Mouse (Mus musculus) kidney, adult 18-20 months (tissue): Measurements from ENCODE around the gene Hemgn.

Experiments used
- DNase-seq: peaks from one replicate; pipeline ENCODE4 v3.0.0; 2021

The Hemgn gene

DNA sequence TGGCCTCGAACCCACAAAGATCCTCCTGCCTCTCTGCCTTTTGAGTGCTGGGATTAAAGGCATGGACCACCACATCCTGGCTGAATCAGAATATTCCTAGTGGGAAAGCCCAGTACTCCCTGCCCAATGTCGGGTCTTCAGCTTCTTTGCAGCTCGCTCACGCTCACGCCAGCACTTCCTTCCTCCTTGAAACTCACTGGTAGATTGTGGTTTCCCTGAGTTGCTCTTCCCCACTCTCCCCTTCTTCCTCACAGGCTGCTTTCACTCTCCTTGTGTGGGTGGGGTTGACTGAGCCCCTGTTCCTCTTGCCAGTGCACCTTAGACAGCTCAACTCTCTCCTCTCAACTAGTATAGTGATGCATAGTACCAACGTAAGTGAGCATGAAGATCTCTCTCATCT lies 1.8 kb downstream of the Hemgn start:
- DNase-seq = no peak

DNA sequence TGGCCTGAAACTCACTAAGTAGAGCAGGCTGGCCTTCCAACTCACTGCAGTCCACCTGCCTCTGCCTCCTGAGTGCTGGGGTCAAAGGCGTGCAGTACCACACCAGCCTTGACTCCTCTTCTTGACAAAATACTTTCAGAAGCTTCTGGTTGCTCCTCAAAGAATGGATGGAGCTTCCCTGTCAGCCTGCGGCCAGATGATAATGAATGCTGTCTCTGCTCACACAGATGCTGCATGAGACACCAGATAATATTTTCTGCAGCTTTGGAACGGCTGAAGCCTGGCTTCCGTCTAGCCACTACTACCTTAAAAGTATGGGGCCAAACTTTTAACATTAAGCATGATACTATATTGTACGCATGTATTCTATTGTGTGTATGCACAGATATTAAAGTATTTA lies 2.6 kb downstream of the Hemgn start:
- no peak for DNase-seq

DNA sequence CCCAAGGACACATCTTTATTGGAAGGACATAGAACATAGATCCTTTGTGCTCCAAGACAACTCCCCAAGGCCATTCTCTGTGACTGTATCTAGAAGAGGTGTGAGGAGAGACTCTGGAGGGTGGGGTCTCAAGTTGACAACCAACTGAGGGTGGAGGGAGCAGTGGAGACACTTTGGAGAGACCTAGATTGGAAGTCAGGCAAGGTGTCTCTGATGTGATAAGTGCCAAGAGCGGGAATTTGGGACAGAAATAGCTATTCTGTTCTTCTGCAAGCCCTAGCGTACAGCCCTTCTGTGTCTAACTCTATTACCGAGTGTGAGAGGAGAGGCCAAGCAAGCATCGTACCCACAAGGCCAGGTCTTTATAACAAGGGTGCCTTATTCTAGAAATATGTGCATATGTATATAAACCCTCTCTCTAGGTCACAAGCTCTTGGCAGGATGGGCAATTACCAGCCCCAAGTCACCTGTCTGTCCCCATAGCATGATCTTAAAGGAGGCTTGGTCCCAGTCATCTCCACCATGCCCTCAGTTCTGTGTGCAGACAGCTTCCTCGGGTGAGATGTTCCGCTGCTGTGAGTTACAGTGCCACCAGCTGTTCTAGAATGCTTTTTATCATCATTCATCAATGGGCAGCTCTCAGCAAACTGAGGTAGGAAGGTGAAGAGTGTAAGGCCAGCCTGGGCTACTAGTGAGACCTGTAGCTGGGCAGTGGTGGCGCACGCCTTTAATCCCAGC lies 6.2 kb downstream of the Hemgn start:
- no peak for DNase-seq

DNA sequence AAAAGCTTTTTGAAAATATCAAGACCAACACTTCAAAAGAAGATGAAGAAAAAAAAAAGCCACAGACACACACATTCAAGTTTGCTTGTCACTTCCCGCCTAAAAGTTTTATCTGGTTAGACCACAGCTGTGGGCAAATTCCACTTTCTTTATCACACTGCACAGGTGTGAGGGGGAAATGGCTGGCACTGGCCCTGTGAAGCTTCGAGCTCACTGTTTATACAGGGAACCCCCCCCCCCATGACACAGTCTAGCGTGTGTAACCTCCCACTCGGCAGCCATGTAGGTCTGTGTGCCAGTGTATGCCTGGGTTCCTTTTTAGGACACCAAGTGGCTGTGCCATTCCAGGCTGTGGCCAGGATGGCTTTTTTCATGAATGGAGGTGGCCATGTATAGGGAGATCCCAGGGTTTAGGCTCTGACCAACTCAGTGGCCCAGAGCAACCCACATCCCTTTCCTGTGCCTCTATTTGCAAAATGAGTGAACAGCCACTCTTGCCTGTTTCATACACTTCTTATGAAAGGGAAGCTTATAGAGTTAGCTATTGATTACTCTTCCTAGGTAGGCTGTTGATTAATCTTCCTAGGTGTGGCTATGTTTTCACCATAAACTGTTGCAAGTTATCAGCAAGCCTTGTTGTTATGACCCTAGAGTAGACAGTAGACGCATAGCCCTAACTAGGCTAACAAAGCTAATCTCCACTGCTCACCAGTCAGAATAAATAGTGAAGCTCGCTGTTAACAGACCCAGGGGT lies 9.1 kb downstream of the Hemgn start:
- no peak for DNase-seq

DNA sequence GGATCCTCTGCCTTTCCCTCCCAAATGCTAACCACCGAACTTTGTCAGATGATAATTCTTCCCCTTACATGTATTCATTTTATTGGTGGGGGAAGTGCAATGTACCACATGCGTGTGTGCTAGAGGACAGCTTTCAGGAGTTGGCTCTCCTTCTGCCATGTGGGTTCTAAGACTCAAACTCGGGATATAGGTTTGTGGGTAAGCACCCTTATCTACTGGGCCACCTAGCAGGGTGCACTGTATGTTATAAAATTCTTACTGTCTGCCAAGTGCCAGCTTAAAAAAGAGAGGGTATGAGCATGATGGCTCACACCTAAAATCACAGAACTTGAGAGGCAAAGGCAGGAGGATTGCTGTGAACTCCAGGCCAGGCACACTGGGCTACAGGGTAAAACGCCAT lies 14.5 kb downstream of the Hemgn start:
- no peak for DNase-seq

DNA sequence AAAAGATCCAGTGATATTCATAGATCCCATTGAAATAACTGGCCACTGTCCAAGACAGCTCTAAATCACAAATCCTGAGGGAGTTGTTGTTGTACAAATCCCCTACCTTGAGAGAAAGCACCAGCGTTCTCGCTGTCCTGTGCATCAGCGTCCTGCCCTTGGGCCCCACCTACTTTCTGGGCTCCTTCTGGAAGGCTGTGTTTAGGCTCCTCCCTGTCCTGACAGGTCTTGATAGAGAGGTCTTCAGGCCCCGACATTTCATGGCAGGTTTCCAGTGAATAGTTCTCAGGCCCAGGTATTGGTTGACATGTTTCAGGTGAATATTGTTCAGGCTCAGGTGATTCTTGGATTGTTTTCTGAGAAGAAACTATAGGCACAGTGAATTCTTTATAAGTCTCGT lies 17.6 kb downstream of the Hemgn start:
- DNase-seq = no peak

DNA sequence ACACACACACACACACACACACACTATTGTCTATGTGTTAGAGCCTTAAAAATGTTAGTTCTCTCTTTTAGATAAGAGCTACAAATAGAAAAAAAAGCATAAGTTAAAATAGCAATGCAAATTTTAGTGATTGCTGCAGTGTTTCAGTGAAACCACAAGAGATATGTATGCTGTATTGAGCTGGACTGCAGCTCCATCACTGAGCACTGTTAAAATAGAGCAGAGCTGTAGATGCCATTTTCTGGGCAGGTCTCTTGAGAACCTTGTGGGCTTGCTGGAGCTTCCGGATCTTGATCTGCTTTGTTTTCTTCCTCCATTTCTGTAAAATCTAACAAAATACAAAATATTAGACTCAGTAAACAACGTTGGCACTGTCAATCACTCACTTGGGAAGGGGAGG lies 18.9 kb downstream of the Hemgn start:
- no peak for DNase-seq

DNA sequence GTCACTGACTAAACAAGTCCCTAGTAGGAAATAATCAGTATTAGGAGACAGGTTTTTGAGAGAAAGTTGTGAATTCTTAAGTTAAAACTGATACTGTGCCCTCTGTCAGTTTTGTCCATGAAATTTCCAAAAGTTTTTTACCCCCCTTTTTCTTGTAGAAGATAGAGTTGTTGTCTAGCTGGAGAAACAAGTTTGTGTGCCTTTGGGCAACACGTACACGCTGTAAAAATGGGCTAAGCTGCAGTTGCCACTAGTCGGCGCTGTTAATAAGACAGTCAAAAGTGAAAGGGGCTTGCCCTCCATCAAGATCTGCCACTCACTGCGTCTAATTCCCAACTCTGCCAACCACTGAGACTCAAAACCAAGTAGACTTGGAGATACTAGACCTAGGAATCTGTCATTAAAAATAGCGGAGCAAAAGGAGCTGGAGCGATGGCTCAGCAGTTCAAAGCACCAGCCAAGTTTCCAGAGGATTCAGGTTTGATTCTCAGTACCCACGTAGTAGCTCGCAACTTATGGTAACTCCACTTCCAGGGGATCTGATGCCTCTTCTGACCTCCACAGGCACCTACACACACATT lies 22.8 kb downstream of the Hemgn start:
- peak; percentile 81 for DNase-seq

DNA sequence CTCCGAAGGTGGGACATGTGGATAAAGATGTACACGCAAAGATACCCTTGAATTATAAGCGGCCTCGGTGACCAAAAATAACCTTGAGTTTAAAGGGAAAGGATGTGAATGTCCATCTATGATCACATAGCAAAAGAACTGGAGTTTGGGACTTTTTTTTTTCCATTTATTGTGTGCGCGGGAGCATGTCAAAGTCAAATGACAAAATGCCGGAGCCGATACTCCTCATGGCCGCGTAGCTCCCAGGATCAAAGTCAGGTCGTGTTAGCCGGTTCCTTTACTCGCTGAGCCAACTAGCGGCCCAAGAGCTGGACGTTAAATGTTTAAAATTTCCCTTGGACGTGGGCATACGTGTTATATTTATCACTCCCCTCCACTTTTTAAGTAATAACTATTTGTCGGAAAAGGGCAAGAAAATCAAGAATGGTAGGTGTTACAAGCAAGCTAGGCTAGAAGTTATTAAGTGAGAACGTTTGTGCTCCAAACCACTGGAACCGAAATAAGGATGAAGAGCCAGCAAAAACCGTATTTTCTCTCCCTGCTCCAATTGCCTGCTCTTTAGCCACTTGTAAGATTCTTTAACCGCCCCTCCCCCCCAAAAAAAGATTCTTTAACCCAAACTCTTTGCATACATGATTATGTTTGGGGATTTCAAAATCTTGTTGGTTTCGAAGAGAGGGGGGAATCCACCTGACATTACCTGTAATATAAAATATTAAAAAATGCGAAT lies 23.5 kb downstream of the Hemgn start:
- no peak for DNase-seq

DNA sequence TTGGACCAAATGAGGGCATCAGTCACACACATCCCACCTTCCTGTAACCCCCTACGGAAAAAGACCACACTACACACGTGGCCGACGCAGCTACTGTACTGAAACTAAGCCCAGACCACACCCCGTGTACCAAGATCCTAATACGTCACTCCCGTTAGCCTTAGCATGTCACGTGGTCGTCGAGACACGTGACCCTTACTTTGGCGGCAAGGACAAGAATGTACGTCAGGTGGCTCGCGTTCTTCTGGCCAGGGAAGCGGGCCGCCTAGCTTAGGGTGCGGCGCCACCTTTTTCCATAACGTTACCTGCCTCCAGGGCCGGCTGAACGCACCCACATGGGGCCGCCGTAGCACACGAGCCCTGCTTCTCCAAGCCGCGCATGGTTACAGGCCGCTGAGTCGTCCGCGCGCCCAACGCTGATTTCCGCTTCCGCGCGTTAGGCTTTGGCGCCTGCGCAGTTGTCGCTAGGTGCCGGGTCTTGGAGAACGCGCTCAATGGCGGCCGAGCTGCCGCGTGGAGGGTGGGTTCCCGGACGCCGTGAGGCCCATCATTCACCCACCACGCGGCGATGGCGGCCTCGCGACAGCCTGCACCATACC lies 24.2 kb downstream of the Hemgn start, which contains the start of gene Trmo:
Gene Trmo, minus strand, starts transcription at position 425 of the 599 bp plus-strand sequence.
- DNase-seq = peak; percentile 96

DNA sequence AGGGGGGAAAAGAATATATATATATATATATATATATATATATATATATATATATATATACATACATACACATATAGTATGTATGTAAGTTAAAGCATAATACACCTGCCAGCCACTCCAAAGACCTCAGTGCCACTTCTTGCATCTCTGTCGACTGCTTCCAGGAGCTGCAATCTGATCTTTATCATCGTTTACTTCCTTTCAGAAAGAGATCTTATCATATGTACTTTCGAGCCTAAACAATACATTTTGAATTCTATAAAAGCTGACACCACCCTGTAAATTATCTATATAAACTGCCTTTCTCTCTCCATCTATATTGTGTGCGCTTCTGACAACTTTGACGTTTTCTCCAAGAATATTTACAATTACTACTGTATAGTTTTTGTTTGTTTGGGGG lies 24.8 kb downstream of the Hemgn start:
- no peak for DNase-seq

DNA sequence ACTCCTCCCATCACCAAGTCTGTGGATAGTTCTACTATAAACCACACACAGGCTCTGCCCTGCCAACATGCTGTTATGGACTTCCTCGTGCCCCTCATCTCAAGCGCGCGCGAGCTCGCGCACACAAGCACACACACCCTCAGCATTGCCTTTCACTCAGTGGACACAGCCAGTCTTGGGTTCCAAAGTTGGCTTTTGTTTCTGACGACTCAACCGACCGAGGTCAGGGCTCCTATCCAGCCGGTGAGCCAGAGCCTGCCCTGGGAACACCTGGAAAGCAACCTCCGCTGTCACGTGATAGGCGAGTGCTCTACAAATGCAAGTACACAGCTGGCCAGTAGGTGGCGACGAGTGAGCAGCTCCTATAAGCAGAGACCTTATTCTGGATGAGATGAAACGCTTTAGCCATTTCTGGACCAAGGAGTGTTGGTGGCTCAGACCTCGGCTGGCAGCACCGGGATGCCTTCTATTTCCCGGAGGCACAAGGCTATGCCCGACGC lies 38.4 kb downstream of the Hemgn start:
- peak; percentile 88 for DNase-seq

DNA sequence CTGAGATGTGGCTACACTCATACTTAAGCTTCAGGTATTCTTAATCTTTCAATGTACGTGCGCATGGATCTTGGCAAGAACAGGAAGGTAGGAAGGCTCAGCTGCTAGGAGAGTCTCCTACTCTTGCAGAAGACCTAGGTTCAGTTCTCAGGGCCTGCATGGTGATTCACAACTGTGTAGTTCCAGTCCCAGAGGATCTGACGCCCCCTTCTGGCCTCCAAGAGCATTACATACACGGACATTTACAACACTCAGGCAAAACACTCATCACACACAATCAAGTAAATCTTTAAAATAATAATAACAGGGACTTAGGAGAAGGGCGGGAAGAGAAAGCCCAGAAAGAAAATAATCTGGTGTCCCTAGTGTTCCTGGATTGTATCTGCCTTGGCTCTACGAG lies 38.9 kb downstream of the Hemgn start:
- DNase-seq = peak; percentile 12

DNA sequence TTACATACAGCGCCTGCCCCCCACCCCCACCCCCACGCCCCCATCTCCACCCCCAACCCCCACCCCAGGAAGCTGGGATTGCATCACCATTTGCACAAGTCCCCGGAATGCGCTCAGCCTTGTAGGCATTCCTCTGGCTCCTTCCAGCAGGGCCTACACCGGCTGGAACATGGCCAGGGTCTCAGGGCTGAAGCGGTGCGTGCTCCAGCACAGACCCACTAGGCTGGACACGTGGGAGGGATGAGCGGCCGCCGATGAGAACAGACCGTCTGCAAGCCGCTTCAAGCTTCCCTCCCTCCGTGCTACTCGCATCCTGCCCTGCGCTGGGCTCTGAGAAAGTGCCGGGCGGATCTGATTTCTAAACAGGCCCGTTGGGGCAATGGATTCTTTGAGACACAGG lies 42.3 kb downstream of the Hemgn start:
- DNase-seq = peak; percentile 44

DNA sequence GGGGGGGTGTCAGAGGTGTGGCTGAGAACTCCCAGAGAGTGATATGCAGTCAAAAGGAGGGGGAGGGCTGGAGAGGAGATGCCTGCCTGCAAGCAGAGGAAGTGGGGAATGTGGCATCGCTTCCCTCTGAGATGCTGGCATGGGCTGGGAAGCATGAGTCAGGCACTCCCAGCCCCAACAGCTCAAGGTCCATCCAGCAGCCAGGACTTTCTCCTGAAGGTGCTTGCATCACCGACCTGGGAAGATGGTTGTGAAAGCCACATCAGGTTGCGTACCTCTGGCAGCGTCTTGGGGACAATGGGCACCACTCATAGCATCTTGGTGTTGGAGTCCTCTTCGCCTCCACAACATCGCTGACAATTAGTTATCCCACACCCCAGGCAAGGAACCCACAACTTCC lies 42.9 kb downstream of the Hemgn start:
- DNase-seq = no peak

DNA sequence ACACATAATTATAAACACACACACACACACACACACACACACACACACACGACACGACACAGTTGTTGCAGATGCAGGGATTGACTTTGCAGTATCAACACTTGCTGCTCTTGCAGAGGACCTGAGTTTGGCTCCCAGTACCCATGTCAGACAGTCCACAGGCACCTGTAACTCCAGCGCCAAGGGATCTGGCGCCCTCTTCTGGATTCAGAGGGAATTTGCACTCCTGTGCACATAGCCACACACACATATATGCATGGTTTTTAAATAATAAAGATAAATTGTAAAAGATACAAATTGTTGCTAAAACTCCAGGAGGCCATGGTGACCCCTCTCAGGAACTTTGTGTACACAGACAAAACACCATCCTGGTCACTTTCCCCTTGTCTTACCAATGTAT lies 44.2 kb downstream of the Hemgn start:
- no peak for DNase-seq

DNA sequence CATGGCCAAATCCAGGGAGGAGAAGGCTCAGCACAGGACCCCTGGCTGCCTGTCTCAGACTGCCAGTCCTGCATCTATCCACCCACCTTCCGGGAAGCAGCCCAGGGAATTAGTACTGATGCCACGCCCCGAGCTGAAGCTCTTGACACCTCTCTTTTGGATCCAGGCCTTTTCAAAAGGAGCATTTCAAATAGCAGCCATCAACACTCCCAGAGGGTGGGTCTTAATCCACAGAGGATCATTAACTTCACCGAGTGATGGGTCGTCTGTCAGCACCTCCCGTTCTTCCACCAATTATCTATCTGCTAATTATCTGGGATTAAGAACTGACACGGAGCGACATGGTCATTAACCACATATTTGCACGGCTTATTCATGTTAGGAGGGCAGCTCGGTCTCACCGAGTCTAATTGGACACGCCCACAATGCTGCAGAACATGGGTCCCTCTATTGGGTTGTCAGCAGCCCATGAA lies 45.8 kb downstream of the Hemgn start:
- no peak for DNase-seq

DNA sequence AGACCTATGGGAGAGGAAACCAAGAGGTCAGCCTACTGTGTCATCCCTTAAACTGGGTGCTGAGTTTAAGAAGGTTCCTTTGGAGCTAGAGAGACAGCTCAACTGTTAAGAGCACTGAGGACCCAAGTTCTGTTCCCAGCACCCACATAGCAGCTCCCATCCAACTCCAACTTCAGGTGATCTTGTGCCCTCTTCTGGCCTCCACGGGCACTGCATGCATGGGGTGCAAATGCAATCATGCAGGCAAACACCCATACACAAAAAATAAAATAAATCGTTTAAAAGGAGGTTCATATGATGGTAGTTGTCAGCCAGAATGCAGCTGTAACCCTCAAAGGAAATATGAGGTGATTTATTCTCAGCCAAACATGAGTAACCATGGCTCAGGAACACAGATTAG lies 48.9 kb downstream of the Hemgn start:
- no peak for DNase-seq

DNA sequence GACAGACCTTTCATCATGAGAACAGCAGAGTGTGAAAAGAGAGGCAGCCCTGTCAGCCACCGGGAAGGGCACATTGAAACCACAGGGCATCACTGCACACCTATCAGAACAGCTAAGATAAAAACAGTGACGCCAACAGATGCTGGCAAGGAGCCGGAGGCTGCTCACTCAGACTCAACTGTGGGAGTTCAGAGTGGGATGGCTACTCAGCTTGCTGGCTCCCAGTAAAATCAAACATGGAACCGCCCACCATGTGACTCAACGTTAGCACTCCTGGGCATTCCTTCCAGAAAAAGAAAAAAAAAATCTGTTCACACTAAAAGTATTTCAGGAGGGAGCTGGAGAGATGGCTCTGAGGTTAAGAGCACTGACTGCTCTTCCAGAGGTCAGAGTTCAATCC lies 52.0 kb downstream of the Hemgn start:
- no peak for DNase-seq

DNA sequence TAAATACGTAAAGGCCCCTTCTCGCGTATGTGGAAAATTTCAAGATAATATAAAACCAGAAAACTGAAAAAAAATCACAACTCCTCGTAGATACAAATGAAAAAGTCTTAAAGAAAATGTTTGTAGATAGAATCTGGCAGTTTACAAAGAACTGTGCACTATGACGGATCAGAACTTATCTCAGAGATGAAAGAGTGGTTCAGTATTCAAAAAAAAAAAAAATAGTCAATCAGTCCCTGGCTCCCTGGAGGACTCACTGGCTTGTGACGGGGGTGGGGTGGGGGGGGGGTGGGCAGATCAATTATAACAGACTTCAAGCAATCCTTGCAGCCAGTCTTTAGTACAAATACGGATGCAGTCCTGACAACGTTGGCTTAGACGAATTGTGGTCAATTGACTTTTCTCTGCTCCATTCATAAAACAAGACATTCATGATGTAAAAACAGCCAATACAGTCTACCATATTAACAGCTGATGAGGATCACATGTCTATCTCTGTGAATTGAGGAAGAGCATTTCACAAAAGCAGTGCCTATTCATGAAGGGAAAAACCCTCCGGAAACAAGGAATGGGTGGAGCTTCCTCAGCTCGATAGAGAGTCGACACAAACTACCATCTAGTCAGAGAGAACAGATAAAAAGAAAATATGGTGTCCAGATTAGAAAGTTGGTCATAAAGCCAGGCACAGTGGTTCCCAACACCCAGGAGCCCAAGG lies 53.6 kb downstream of the Hemgn start:
- no peak for DNase-seq

DNA sequence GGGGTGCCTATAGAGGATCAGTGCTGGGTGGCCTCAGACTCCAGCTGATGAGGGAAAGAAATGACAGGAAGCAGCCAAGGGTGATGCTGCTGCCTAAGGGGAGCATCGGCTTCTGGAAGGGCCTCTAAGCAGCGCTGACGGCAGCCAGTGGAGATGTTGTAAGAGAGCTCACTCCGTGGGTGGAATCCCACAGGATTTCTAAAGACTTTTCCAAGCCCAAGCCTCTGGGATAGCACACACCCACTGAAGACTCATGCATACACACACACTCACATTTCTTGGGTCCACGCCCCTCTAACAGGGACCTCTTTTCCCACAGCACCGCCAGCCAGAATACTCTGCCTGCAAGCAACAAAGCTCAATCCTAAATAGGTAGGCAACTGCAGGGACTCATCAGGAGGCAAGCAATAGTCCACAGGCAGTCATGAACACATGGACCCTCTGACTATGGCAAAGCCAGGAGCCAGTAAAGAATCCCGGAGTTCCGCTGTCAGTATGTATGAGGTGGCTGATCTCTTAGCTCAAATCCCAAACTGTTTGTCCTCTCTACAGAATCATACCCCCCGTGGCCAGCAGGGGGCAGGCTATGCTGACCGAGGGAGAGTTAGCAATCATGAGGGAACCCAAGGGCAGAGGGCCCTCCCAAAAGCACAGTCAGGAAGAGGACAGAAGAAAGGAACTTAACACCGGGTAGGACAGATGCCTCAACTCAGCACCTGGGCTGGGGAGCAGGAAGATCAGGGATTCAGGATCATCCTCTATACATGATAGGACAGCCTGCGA lies 56.8 kb downstream of the Hemgn start:
- DNase-seq = peak; percentile 65
